Mouse (Mus musculus): ENCODE data around the gene St5. TPM values are rescaled to one million over a fixed set of nuclear protein-coding genes. Genes with fewer than 3 reads are reported as not detected.

The St5 gene
- total RNA-seq, 2 experiments from 2014 or later, result 2.0 to 4.0 TPM

GRCm38 (mm10) chr7:109643305-109643994 is 60.0 kb downstream of the St5 start:
- peak; percentile 14; the same call in 1 of the 2 replicates for ATAC-seq (replicated peaks; ENCODE audit: poor library complexity)

GRCm38 (mm10) chr7:109641963-109642362 is 61.4 kb downstream of the St5 start:
- no peak for ATAC-seq (replicated peaks; ENCODE audit: poor library complexity)

DNA sequence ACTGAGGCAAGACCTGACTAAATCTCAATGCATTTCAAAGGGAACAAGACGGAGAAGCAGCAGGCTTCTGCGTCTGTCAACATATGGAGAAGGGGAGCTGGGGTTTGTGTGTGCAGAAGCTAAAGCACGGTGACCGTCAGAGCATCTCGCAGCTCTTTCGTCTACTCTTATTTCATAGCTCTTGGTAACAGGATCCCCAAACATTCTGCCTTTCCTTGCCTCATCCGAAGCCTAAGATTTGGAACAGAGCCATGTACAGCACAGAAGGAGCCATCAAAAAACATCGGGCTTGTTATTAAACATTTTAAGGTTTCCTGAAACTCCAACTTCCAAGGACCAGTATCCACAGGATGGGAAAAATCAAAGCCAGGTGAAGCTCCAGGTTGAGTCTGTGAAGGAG is 62.3 kb downstream of the St5 start:
- no peak for ATAC-seq (replicated peaks; ENCODE audit: poor library complexity)

DNA sequence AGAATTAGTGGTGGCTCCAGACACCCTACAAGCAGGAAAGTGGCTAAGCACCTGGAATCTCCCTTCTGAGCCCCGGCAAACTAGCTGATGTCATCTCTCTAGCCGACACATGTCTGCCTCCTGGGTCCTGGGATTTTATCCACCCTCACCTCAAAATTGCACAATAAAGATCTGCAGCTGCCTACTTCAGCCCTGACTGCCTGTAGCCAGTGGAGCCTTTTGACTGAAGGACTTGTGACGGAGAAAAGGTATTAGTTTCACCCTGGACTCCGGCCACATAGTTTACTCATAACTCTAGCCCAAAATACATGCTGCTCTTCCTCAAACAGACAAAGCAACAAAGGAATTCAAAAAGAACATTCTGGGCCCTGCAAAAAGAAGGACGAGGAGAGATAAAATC is 66.0 kb downstream of the St5 start:
- ATAC-seq (replicated peaks; ENCODE audit: poor library complexity), result no peak

DNA sequence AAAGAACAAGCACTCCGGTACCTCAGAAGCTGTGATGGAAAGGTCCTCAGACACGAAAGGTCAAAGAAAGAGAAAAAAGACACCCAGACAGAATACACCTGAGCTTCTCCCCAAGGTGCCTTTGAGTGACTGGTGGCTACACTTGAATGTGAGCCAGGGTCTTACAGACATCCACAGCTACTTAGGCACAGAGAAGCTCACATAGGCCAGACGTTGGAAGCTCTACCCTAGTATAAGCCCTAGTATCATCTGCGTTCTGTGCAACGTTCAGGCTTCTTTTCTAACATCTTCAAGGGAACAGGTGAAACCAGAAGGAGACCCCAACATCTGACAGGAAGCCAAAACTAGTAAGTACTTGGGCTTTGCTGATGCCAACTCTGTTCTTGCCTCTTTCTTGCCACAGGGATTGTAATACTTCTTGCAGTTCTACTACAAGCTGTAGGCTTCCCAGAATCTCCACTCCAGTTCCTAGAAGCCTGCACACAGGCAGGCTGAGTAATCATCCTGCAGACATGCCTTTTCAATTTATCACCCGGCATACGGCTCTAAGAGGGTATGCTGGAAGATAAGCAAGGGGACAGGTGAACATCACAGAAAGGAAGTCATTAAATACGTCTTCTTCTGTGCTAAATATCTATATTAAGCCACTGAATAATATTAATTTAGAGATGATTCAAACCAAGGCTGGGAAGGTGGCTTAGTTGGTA is 67.2 kb downstream of the St5 start:
- no peak for ATAC-seq (replicated peaks; ENCODE audit: poor library complexity)

GRCm38 (mm10) chr7:109633404-109634085 is 69.9 kb downstream of the St5 start:
- ATAC-seq (replicated peaks; ENCODE audit: poor library complexity), result no peak

DNA sequence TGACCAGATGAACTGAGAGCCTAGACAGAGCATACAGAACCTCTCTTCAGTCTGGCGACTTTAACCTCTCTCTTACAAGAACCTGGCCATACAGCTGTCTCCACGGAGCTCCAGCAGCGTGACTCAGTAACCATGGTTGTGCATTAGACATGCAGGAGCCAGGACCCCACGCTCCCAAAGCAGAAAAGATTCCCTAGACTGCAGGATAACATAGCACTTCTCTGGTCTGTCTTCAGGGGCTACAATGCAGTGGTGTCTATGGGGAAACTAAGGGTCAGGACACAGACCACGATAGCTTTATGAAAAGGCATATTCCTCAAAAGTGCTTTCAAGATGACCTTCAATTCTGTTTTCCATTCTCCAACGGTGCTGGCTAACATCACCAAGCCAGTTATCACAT is 72.1 kb downstream of the St5 start:
- no peak for ATAC-seq (replicated peaks; ENCODE audit: poor library complexity)

GRCm38 (mm10) chr7:109629871-109630778 is 73.3 kb downstream of the St5 start:
- no peak for ATAC-seq (replicated peaks; ENCODE audit: poor library complexity)

DNA sequence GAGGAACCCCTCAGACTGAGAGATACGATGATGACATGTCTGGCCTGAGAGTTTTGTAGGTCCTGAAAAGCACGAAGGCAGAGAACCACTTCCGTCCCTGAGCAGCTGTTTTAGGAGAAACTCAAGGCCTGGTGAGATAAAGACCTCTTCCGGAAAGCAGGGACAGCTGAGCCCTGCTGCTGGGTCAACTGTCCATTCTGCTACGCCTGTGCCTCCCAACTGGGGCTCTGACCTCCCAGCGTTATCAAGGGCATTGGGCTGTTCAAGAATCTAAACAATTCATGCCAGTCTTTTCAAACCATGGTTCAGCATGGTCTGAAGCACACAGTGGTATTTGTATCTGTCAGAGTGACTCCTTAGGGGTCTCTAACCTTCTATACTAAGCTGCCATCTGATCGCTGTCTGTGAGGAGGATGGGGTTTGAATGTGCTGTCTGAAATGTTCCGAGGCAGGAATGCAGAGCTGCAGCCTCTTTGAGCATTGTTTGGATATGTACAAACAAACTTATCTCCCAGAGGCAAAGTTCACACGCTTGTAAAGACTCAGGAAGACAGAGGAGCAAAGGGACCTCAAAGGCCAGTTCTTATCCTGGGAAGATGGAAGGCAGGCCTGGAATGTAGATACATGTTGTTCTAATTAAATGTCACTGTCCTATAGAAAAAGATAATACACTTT is 74.3 kb downstream of the St5 start:
- ATAC-seq (replicated peaks; ENCODE audit: poor library complexity), result peak; percentile 48

DNA sequence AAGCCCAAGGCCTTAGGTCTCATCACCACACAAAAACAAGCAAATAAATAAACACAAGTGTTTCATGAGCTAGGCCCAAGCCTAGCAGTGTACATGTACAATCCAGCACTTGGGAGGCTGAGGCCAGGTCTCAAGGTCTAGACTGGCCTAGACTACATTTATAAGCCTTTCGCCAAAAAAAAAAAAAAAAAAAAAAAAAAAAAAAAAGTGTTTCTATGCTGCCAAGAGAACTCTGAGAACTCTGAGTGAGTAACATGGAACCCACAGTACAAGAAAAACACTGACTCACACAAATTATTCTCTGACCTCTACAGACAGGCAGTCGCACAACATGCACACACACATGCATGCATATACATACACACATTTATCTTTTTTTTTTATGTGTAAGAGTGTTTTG is 75.6 kb downstream of the St5 start:
- ATAC-seq (replicated peaks; ENCODE audit: poor library complexity), result no peak

- ATAC-seq (replicated peaks; ENCODE audit: poor library complexity), result no peak
Measured at GRCm38 (mm10) chr7:109622234-109622838, 81.1 kb downstream of the St5 start.

- ATAC-seq (replicated peaks; ENCODE audit: poor library complexity), result no peak
Measured at GRCm38 (mm10) chr7:109620967-109621366, 82.4 kb downstream of the St5 start.

- ATAC-seq (replicated peaks; ENCODE audit: poor library complexity), result no peak
Measured at GRCm38 (mm10) chr7:109620288-109620687, 83.1 kb downstream of the St5 start.

DNA sequence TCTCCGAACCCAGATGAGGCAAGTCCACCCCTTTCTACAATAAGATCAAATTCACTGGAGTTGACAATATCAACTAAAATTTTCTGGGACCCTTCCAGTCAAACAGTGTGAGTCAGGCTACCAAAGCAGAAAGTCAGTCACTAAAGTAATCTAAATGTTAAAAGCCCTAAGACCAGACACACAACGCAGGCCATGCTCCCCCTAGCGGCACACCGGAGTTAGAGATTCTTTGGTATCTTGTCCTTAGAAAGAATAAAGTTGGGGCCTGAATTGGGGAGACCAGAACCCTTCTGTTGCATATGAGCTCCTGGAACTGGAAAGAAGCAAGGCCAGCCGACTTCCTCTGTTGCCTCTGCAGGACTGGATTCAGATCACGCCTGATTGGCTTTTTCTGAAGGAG is 84.7 kb downstream of the St5 start:
- ATAC-seq (replicated peaks; ENCODE audit: poor library complexity), result peak; percentile 69

- no peak for ATAC-seq (replicated peaks; ENCODE audit: poor library complexity)
Measured at GRCm38 (mm10) chr7:109617838-109618237, 85.6 kb downstream of the St5 start.

GRCm38 (mm10) chr7:109616034-109616979 is 87.1 kb downstream of the St5 start:
- peak; percentile 83 for ATAC-seq (replicated peaks; ENCODE audit: poor library complexity)

DNA sequence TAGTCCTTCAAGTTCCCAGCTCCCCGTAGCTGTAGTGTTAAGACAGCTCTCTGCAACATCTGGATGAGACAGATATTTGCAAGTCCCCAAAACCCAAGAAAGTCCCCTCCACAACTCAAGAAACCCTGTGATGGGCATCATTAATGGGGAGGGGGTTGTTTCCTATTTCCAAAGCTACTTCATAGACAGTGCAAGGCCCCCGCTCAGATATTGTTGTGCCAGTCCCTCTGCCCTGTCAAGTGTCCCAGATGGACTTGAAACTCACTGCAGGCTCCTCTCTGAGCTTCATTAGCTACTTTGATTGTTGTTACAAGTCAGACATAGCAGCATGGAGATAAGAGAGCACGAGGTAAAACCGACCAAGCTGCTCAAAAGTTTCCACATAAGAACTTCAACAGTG is 87.8 kb downstream of the St5 start:
- ATAC-seq (replicated peaks; ENCODE audit: poor library complexity), result no peak

DNA sequence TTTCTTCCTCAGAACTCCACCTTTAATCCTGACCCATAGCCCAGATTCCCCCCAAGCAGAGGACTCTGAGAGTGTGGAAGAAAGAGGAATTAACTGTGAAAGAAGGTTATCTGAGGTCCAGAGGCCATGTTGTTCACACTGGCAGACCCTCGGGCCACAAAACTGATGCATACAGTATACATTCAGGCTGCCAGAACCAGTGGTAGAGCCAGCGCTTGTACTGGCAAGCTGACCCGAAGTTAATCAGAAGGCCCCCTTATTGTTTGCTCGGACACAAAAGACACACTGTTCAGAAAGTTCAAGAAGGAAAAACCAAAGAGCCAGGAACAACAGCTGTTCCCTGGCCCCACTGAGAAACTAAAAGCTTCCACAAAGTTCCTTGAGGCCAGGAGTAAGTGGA is 88.5 kb downstream of the St5 start:
- no peak for ATAC-seq (replicated peaks; ENCODE audit: poor library complexity)

DNA sequence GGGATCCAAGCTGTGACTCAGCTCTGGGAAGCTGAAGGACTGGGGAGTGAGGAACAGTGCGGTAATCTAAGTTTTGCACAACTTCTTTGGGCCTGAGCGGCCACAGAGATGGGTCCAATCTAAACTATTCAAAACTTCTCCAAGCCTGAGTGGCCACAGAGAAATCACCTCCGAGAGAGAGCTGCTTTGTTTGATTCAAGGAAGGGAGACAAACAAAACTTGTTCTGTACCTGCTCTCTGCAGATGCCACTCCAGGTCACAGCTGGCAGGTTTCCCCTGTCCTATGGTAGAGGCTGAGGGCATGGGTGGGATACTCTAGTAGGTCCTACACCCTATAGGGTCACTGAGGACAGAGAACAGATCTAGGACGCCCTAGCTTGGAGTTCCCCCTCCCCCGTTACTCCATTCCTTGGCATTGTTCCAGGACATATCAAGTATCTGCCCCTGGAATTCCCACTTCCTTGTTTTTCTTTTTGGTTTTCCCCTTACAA is 89.8 kb downstream of the St5 start:
- no peak for ATAC-seq (replicated peaks; ENCODE audit: poor library complexity)

All from megakaryocyte progenitor cell, adult 5-6 weeks (primary cell).